Mouse (Mus musculus): ENCODE results near the gene 2310039H08Rik.

DNA sequence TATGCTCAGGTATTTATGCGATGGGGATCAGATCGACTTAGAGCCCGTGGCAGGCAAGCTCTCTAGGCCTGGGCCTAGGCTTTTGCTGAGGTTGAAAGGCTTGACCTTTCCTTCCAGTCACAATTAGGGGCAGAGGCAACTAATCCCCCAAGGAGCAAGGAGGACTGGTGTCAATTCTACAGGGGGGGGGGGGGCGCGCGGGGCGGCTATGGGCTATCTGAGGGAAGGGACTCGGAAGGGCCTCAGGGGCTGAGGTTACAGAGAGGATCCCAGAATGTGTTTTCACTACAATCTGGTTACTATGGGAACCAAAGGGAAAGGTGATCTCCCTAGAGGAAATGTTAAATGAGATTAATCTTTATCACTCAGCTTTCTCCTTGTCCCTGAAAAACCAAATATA lies 25.0 kb downstream of the 2310039H08Rik start:
- TF ChIP-seq POLR2A (IDR thresholded peaks at IDR 0.05; ENCODE audit: insufficient read depth, low read depth, low read length) (no peak), CTCF (IDR thresholded peaks at IDR 0.05) (no peak), EP300 (IDR thresholded peaks at IDR 0.05; ENCODE audit: insufficient read depth, low read depth, low read length) (no peak)

All from heart, adult 2 months (tissue).